Mouse (Mus musculus): Measurements from ENCODE around the gene Hist2h2ab. TPM values are rescaled to one million over a fixed set of nuclear protein-coding genes. Genes with fewer than 3 reads are reported as not detected.

Hist2h2ab gene
- total and polyA plus RNA-seq, 3 experiments: 1.1 to 31.4 TPM; not detected in 1

DNA sequence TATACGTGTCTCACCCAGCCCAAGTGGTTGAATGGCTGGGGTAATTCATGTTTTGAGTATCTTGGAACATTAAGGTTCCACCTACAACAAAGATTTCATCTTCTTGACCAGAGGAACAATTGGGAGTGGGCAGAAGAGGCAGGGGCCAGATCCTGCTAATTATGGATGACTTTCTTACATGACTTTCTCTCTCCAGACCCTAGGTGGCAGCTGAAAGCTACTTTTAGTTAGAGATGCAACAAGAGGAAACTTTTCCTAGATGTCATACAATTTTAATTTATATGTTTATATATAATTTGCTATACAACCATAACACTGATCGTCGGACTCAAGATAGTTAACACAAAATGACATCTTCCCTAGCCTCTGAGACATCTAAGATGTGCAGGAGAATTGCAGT, 11.8 kb upstream of the Hist2h2ab start:
- TF ChIP-seq RAD21 (IDR thresholded peaks at IDR 0.05; ENCODE audit: low read depth, low read length) (peak; percentile 52), GABPA (IDR thresholded peaks at IDR 0.05; ENCODE audit: insufficient replicate concordance, low read depth, low read length) (no peak), CTCF (conservative IDR thresholded peaks at IDR 0.05 in 1 of 2, IDR thresholded peaks at IDR 0.05 in 1 of 2; ENCODE audit: low read depth in 2 of 2, low read length in 2 of 2) (peak in 1 of 2 experiments; percentile 52; a peak in 2 of 4 replicates)
- no peaks in the 10 kb centered on the region for H3K4me1 ChIP-seq (ENCODE audit: control insufficient read depth in 1 of 2, insufficient read depth in 2 of 2)
- no peak overlapping the region for H3K4me2 ChIP-seq (ENCODE audit: insufficient read depth, low read depth, poor library complexity, severe bottlenecking)
- no peaks in the 10 kb centered on the region for H3K79me2 ChIP-seq (replicated peaks; ENCODE audit: control insufficient read depth, extremely low read depth, insufficient read depth, poor library complexity, severe bottlenecking)
- no peak for DNase-seq (ENCODE audit: extremely low read depth)
- in situ Hi-C loops (cut with MboI; ENCODE audit: low pct_ligation_motif_present, low pct_unique_long_range_greater_than_20kb, low sequenced_read_pairs) (no loop called here), dilution Hi-C loops (cut with MboI; ENCODE audit: extremely low pct_ligation_motif_present, extremely low pct_unique_long_range_greater_than_20kb, low sequenced_read_pairs) (no loop called here)
- no peak overlapping the region for H3K4me3 ChIP-seq (replicated peaks in 1 of 3; ENCODE audit: low read depth in 2 of 3, low read length in 2 of 3, poor library complexity in 1 of 3)
- no peaks in the 10 kb centered on the region for H3K36me3 ChIP-seq (replicated peaks in 1 of 2; ENCODE audit: control insufficient read depth in 1 of 2, insufficient read depth in 1 of 2, low read length in 1 of 2)
- peaks cover 3% of the 10 kb centered on the region for H3K9me3 ChIP-seq (replicated peaks; ENCODE audit: low read length)
- no peak overlapping the region for H3K9ac ChIP-seq (ENCODE audit: insufficient read depth, low read depth)
- H3K27ac ChIP-seq (ENCODE audit: insufficient read depth, low read depth): no peak overlapping the region
- peaks cover 2% of the 10 kb centered on the region for H3K27me3 ChIP-seq (replicated peaks)

- no peak for TF ChIP-seq RAD21 (IDR thresholded peaks at IDR 0.05; ENCODE audit: low read depth, low read length)
- no peak for TF ChIP-seq ZKSCAN1 (IDR thresholded peaks at IDR 0.05; ENCODE audit: borderline replicate concordance, low read depth, low read length)
- TF ChIP-seq PAX5 (IDR thresholded peaks at IDR 0.05; ENCODE audit: low read length): no peak
- TF ChIP-seq JUN (IDR thresholded peaks at IDR 0.05; ENCODE audit: insufficient read depth, low read depth, low read length): no peak
- TF ChIP-seq CTCF (conservative IDR thresholded peaks at IDR 0.05 in 1 of 2, IDR thresholded peaks at IDR 0.05 in 1 of 2; ENCODE audit: low read depth in 2 of 2, low read length in 2 of 2): peak in 1 of 2 experiments; percentile 24; a peak in 1 of 4 replicates
- in situ Hi-C loops (cut with MboI; ENCODE audit: low pct_ligation_motif_present, low pct_unique_long_range_greater_than_20kb, low sequenced_read_pairs): no loop called here
These were observed 10.4 kb upstream of the Hist2h2ab start for GRCm38 (mm10) chr3:96209242-96209641.

GRCm38 (mm10) chr3:96219191-96219641, 449 bp upstream of the Hist2h2ab start:
- Histone ChIP-seq H3K9ac (ENCODE audit: insufficient read depth, low read depth) (peak overlapping the region; percentile 99), H3K36me3 (replicated peaks in 1 of 2; ENCODE audit: control insufficient read depth in 1 of 2, insufficient read depth in 1 of 2, low read length in 1 of 2) (no peaks in the 10 kb centered on the region), H3K27me3 (replicated peaks) (no peaks in the 10 kb centered on the region), H3K4me3 (replicated peaks in 1 of 3; ENCODE audit: low read depth in 2 of 3, low read length in 2 of 3, poor library complexity in 1 of 3) (peak overlapping the region; percentile 62 to 75 (median 73)), H3K4me2 (ENCODE audit: insufficient read depth, low read depth, poor library complexity, severe bottlenecking) (peak overlapping the region; percentile 86), H3K79me2 (replicated peaks; ENCODE audit: control insufficient read depth, extremely low read depth, insufficient read depth, poor library complexity, severe bottlenecking) (peaks cover 14% of the 10 kb centered on the region), H3K4me1 (ENCODE audit: control insufficient read depth in 1 of 2, insufficient read depth in 2 of 2) (peaks cover 2 to 27% of the 10 kb centered on the region in 2 experiments; a peak in 3 of 4 replicates), H3K27ac (ENCODE audit: insufficient read depth, low read depth) (peak overlapping the region; percentile 42; the same call in 1 of the 2 replicates), H3K9me3 (replicated peaks; ENCODE audit: low read length) (no peaks in the 10 kb centered on the region)
- TF ChIP-seq IRF4 (IDR thresholded peaks at IDR 0.05; ENCODE audit: low read depth, low read length): no peak
- peak; percentile 71 for TF ChIP-seq RAD21 (IDR thresholded peaks at IDR 0.05; ENCODE audit: low read depth, low read length)
- no peak for TF ChIP-seq TBP (conservative IDR thresholded peaks at IDR 0.05; ENCODE audit: low read depth, low read length)
- TF ChIP-seq MEF2A (IDR thresholded peaks at IDR 0.05; ENCODE audit: borderline replicate concordance, low read depth, low read length): no peak
- TF ChIP-seq MAFK (IDR thresholded peaks at IDR 0.05; ENCODE audit: insufficient replicate concordance, low read length): no peak
- no peak for TF ChIP-seq NRF1 (IDR thresholded peaks at IDR 0.05; ENCODE audit: low read depth, low read length)
- peak; percentile 59 for TF ChIP-seq SMC3 (IDR thresholded peaks at IDR 0.05; ENCODE audit: low read depth, low read length)
- 0 out of 2 replicates have a peak, but pooled peaks have one; percentile 3 for TF ChIP-seq CHD2 (IDR thresholded peaks at IDR 0.05; ENCODE audit: low read length)
- TF ChIP-seq JUND (conservative IDR thresholded peaks at IDR 0.05; ENCODE audit: low read depth, low read length): no peak
- TF ChIP-seq MAX (IDR thresholded peaks at IDR 0.05; ENCODE audit: low read length): no peak
- no peak for TF ChIP-seq ELF1 (IDR thresholded peaks at IDR 0.05; ENCODE audit: low read depth, low read length)
- peak in 1 of 2 experiments; percentile 72; a peak in 2 of 4 replicates for TF ChIP-seq CTCF (conservative IDR thresholded peaks at IDR 0.05 in 1 of 2, IDR thresholded peaks at IDR 0.05 in 1 of 2; ENCODE audit: low read depth in 2 of 2, low read length in 2 of 2)
- TF ChIP-seq MAZ (IDR thresholded peaks at IDR 0.05; ENCODE audit: low read depth, low read length): no peak
- TF ChIP-seq E2F4 (IDR thresholded peaks at IDR 0.05; ENCODE audit: insufficient replicate concordance, low read depth, low read length): no peak
- no peak for TF ChIP-seq KAT2A (IDR thresholded peaks at IDR 0.05; ENCODE audit: insufficient replicate concordance, low read length)
- TF ChIP-seq UBTF (IDR thresholded peaks at IDR 0.05; ENCODE audit: low read depth, low read length): no peak
- peak; percentile 8; the same call in 1 of the 2 replicates for TF ChIP-seq CHD1 (IDR thresholded peaks at IDR 0.05; ENCODE audit: low read depth, low read length)
- peak; percentile 71 for DNase-seq (ENCODE audit: extremely low read depth)
- dilution Hi-C loops (cut with MboI; ENCODE audit: extremely low pct_ligation_motif_present, extremely low pct_unique_long_range_greater_than_20kb, low sequenced_read_pairs): no loop called here
- in situ Hi-C loops (cut with MboI; ENCODE audit: low pct_ligation_motif_present, low pct_unique_long_range_greater_than_20kb, low sequenced_read_pairs): no loop called here

More at GRCm38 (mm10) chr3:96209242-96209641, 10.4 kb upstream of the Hist2h2ab start:
- dilution Hi-C loops (cut with MboI; ENCODE audit: extremely low pct_ligation_motif_present, extremely low pct_unique_long_range_greater_than_20kb, low sequenced_read_pairs): no loop called here
- DNase-seq (ENCODE audit: extremely low read depth): no peak
- no peak overlapping the region for H3K4me3 ChIP-seq (replicated peaks in 1 of 3; ENCODE audit: low read depth in 2 of 3, low read length in 2 of 3, poor library complexity in 1 of 3)
- no peaks in the 10 kb centered on the region for H3K4me1 ChIP-seq (ENCODE audit: control insufficient read depth in 1 of 2, insufficient read depth in 2 of 2)
- no peaks in the 10 kb centered on the region for H3K36me3 ChIP-seq (replicated peaks in 1 of 2; ENCODE audit: control insufficient read depth in 1 of 2, insufficient read depth in 1 of 2, low read length in 1 of 2)
- H3K27ac ChIP-seq (ENCODE audit: insufficient read depth, low read depth): no peak overlapping the region
- peaks cover 2% of the 10 kb centered on the region for H3K27me3 ChIP-seq (replicated peaks)
- H3K9me3 ChIP-seq (replicated peaks; ENCODE audit: low read length): peaks cover 3% of the 10 kb centered on the region
- H3K79me2 ChIP-seq (replicated peaks; ENCODE audit: control insufficient read depth, extremely low read depth, insufficient read depth, poor library complexity, severe bottlenecking): no peaks in the 10 kb centered on the region
- no peak overlapping the region for H3K4me2 ChIP-seq (ENCODE audit: insufficient read depth, low read depth, poor library complexity, severe bottlenecking)
- no peak overlapping the region for H3K9ac ChIP-seq (ENCODE audit: insufficient read depth, low read depth)

Measured in CH12.LX (cell line).